In the genomic region with DNA sequence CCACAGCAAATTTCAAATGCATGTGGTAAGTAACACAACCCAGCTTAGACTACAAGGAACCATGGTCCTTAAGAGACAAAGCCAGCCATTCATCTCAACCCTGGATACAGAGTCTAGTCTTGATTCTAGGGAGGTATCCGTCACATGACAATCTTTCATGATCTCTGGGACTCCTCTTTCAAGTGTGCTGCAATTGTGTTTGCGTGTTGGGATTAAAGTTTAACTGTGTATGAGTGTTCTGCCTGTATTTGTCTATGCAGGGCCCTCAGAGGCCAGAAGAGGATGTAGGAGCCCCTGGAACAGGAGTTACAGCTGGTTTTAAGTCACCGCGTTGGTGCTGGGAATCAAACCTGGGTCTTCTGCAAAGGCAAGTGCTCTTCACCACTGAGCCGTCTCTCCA, we compare ENCODE assay signal across 29 mouse cellular contexts.
"Had no signal": no experiment of that assay in that cellular context is flagged by ENCODE, and none has a peak within 500 bp of the region (broad histone marks: within the 10 kb centered on the region; RNA-seq: fewer than 3 reads in every experiment).

No protein-coding gene starts in this region.

- H3K27ac ChIP-seq: left cerebral cortex, adult 2 months; limb, embryonic 10.5 days; limb, embryonic 12.5 days; limb, embryonic 13.5 days; limb, embryonic 15.5 days; liver, embryonic 13.5 days; liver, embryonic 14.5 days; liver, embryonic 15.5 days; lung, embryonic 15.5 days; macrophage; midbrain, embryonic 10.5 days; midbrain, embryonic 12.5 days; midbrain, embryonic 13.5 days; midbrain, embryonic 15.5 days; neural tube, embryonic 12.5 days had no signal

- H3K4me2 ChIP-seq: limb, embryonic 12.5 days; limb, embryonic 13.5 days; limb, embryonic 15.5 days; liver, embryonic 11.5 days; liver, embryonic 13.5 days; liver, embryonic 15.5 days; lung, embryonic 14.5 days; lung, embryonic 15.5 days; midbrain, embryonic 11.5 days; midbrain, embryonic 12.5 days; midbrain, embryonic 13.5 days; midbrain, embryonic 15.5 days; neural tube, embryonic 12.5 days had no signal

- H3K4me3 ChIP-seq: left cerebral cortex, adult 2 months; limb, embryonic 10.5 days; limb, embryonic 12.5 days; limb, embryonic 13.5 days; limb, embryonic 15.5 days; liver, embryonic 13.5 days; liver, embryonic 15.5 days; lung, embryonic 15.5 days; megakaryocyte, embryonic 14.5 days; midbrain, embryonic 10.5 days; midbrain, embryonic 12.5 days; midbrain, embryonic 13.5 days; midbrain, embryonic 15.5 days; myocyte; neural tube, embryonic 12.5 days had no signal

- DNase-seq: left cerebral cortex, postnatal 4 days; liver, embryonic 13.5 days; lung, adult 18-20 months; lung, adult 2 months; lung, embryonic 14.5 days; lung, postnatal 10 days; lung, postnatal 14 days; lung, postnatal 36 days; midbrain, embryonic 14.5 days had no signal

- H3K36me3 ChIP-seq: limb, embryonic 10.5 days; liver, embryonic 13.5 days; liver, embryonic 15.5 days; lung, embryonic 15.5 days; midbrain, embryonic 13.5 days; midbrain, embryonic 15.5 days had no signal

- H3K9me3 ChIP-seq: limb, embryonic 10.5 days; limb, embryonic 12.5 days; limb, embryonic 13.5 days; limb, embryonic 15.5 days; liver, embryonic 13.5 days; liver, embryonic 15.5 days; lung, embryonic 15.5 days; midbrain, embryonic 10.5 days; midbrain, embryonic 12.5 days; midbrain, embryonic 13.5 days; midbrain, embryonic 15.5 days; neural tube, embryonic 12.5 days had no signal

- H3K27me3 ChIP-seq: limb, embryonic 12.5 days; limb, embryonic 13.5 days; limb, embryonic 15.5 days; liver, embryonic 13.5 days; liver, embryonic 15.5 days; lung, embryonic 15.5 days; midbrain, embryonic 12.5 days; midbrain, embryonic 13.5 days; midbrain, embryonic 15.5 days; neural tube, embryonic 12.5 days had no signal

- H3K9ac ChIP-seq: limb, embryonic 12.5 days; limb, embryonic 13.5 days; limb, embryonic 15.5 days; liver, embryonic 13.5 days; liver, embryonic 14.5 days; liver, embryonic 15.5 days; lung, embryonic 14.5 days; lung, embryonic 15.5 days; midbrain, embryonic 12.5 days; midbrain, embryonic 13.5 days; midbrain, embryonic 15.5 days; neural tube, embryonic 12.5 days had no signal

- ATAC-seq: lung, postnatal 0 days; midbrain, embryonic 13.5 days; midbrain, embryonic 15.5 days; midbrain, embryonic 16.5 days had no signal
